In the genomic region with DNA sequence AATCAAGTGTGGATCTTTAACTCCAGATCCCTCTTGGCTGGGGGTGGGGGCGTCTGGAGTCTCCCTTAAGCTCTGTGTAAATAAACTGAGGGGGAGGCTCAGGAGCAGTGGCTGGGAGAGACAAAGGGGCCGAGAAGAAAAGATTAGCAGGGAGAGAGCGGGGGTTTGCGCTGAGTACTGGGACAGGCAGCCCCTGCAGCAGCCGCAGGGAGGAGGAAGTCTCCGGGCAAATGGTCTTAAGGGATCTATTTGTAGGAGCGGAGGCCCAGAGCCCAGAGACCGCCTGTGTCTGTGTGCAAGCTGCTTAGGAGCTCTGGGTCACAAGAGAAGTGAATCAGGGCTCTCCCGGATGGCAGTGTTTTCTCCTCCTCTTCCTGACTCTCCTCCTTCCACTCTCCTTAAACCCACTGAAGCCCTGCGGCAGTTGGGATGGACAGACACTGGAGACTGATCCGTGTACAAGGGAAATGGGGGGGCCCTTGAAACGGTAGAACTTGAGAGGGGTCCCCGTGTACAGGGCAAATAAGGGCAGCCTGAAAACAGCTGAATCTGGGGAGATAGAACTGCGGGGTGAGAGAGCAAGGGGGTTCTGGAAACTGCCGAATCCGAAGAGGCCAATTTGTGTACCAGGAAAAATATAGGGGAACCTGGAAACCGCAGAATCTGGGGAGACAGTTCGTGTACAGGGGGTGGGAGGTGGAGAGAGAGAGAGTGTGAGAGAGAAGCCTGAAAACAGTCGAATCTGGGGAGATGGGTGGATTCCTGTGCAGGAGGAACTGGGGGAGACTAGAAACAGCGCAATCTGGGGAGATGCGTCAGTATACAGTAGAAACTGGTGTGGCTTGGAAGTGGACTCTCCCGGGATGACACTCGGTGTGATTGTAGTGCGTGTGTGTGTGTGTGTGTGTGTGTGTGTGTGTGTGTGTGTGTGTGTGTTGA, we compare ENCODE assay signal across 8 mouse cellular contexts. TPM values are rescaled to one million over a fixed set of nuclear protein-coding genes. Genes with fewer than 3 reads are reported as not detected.
DNase-seq lines count a peak whose midpoint lies in the region; ATAC-seq and TF ChIP-seq lines count a peak whose summit lies in the region.

No protein-coding gene starts in this region.

- peaks cover 28% of the 10 kb centered on the region for H3K4me1 ChIP-seq in heart, embryonic 11.5 days (ENCODE audit: control insufficient read depth, insufficient read depth, low read length)
- H3K4me1 ChIP-seq in ES-Bruce4 (ENCODE audit: control insufficient read depth, insufficient read depth, low read length), result peaks cover 4% of the 10 kb centered on the region
- peaks cover 62% of the 10 kb centered on the region for H3K4me1 ChIP-seq in forebrain, embryonic 12.5 days
- peaks cover 86% of the 10 kb centered on the region for H3K4me1 ChIP-seq in midbrain, embryonic 10.5 days
- 0 out of 2 replicates have a peak, but pooled peaks cover 2% of the 10 kb centered on the region for H3K4me1 ChIP-seq in stomach, postnatal 0 days (replicated peaks; ENCODE audit: control insufficient read depth, insufficient read depth)

- DNase-seq in heart, adult 11 months, result no peak
- DNase-seq in midbrain, embryonic 10.5 days (ENCODE audit: low spot score), result peak; percentile 86
- peak; percentile 25 for DNase-seq in stomach, postnatal 0 days (ENCODE audit: low spot score)
- no peak for DNase-seq in layer of hippocampus, adult 9-10 months (ENCODE audit: low spot score)

- peak overlapping the region; percentile 8 for H3K4me3 ChIP-seq in heart, embryonic 11.5 days (ENCODE audit: low read depth, low read length)
- peak overlapping the region; percentile 41 for H3K4me3 ChIP-seq in ES-Bruce4 (ENCODE audit: low read depth, low read length)
- peak overlapping the region; percentile 14 for H3K4me3 ChIP-seq in forebrain, embryonic 12.5 days (replicated peaks)
- peak overlapping the region; percentile 57 for H3K4me3 ChIP-seq in midbrain, embryonic 10.5 days
- H3K4me3 ChIP-seq in stomach, postnatal 0 days (ENCODE audit: low read depth, low read length), result no peak overlapping the region

- no peaks in the 10 kb centered on the region for H3K9me3 ChIP-seq in heart, embryonic 11.5 days (replicated peaks; ENCODE audit: control insufficient read depth, low read length)
- no peaks in the 10 kb centered on the region for H3K9me3 ChIP-seq in ES-Bruce4 (replicated peaks; ENCODE audit: control insufficient read depth, insufficient read depth, low read length, poor library complexity, severe bottlenecking)
- H3K9me3 ChIP-seq in forebrain, embryonic 12.5 days, result no peaks in the 10 kb centered on the region
- no peaks in the 10 kb centered on the region for H3K9me3 ChIP-seq in midbrain, embryonic 10.5 days (replicated peaks)
- no peaks in the 10 kb centered on the region for H3K9me3 ChIP-seq in stomach, postnatal 0 days (ENCODE audit: control insufficient read depth, low read length)

- H3K27me3 ChIP-seq in heart, embryonic 11.5 days (ENCODE audit: control insufficient read depth, insufficient read depth, low read length), result peaks cover 12% of the 10 kb centered on the region
- H3K27me3 ChIP-seq in ES-Bruce4 (ENCODE audit: control insufficient read depth, insufficient read depth, low read length, poor library complexity, severe bottlenecking), result no peaks in the 10 kb centered on the region
- no peaks in the 10 kb centered on the region for H3K27me3 ChIP-seq in forebrain, embryonic 12.5 days
- H3K27me3 ChIP-seq in midbrain, embryonic 10.5 days (ENCODE audit: low read depth, poor library complexity, severe bottlenecking), result no peaks in the 10 kb centered on the region
- no peaks in the 10 kb centered on the region for H3K27me3 ChIP-seq in stomach, postnatal 0 days (ENCODE audit: control insufficient read depth, insufficient read depth, low read length)

- H3K27ac ChIP-seq in heart, embryonic 11.5 days (ENCODE audit: low read depth, low read length), result peak overlapping the region; percentile 59
- H3K27ac ChIP-seq in ES-Bruce4 (ENCODE audit: insufficient read depth, low read length), result peak overlapping the region; percentile 40; the same call in 1 of the 2 replicates
- H3K27ac ChIP-seq in forebrain, embryonic 12.5 days, result peak overlapping the region; percentile 100
- H3K27ac ChIP-seq in midbrain, embryonic 10.5 days (replicated peaks), result peak overlapping the region; percentile 99
- H3K27ac ChIP-seq in stomach, postnatal 0 days (replicated peaks), result no peak overlapping the region

- H3K36me3 ChIP-seq in heart, embryonic 11.5 days (ENCODE audit: control insufficient read depth, insufficient read depth, low read length), result no peaks in the 10 kb centered on the region
- H3K36me3 ChIP-seq in ES-Bruce4 (ENCODE audit: control insufficient read depth, insufficient read depth, low read length, poor library complexity, severe bottlenecking), result no peaks in the 10 kb centered on the region
- no peaks in the 10 kb centered on the region for H3K36me3 ChIP-seq in forebrain, embryonic 12.5 days (replicated peaks)
- no peaks in the 10 kb centered on the region for H3K36me3 ChIP-seq in midbrain, embryonic 10.5 days
- no peaks in the 10 kb centered on the region for H3K36me3 ChIP-seq in stomach, postnatal 0 days (ENCODE audit: control insufficient read depth, insufficient read depth, low read length)

- TF ChIP-seq EP300 in ES-Bruce4 (IDR thresholded peaks at IDR 0.05; ENCODE audit: insufficient read depth, low read depth, low read length), result no peak
- no peak for TF ChIP-seq EP300 in stomach, postnatal 0 days (optimal IDR thresholded peaks at IDR 0.05)

- 11% methylated on average over 24 of the region's 24 CpGs for WGBS in heart, embryonic 11.5 days (ENCODE audit: insufficient replicate concordance)
- 2% methylated on average over 24 of the region's 24 CpGs for WGBS in forebrain, embryonic 12.5 days
- 2% methylated on average over 24 of the region's 24 CpGs for WGBS in midbrain, embryonic 10.5 days
- 19% methylated on average over 24 of the region's 24 CpGs for WGBS in stomach, postnatal 0 days

- H3K9ac ChIP-seq in heart, embryonic 11.5 days (ENCODE audit: low read depth, low read length), result peak overlapping the region; percentile 16; the same call in 1 of the 2 replicates
- peak overlapping the region; percentile 77 for H3K9ac ChIP-seq in ES-Bruce4 (ENCODE audit: low read depth, poor library complexity, severe bottlenecking)
- H3K9ac ChIP-seq in forebrain, embryonic 12.5 days, result peak overlapping the region; percentile 62
- H3K9ac ChIP-seq in stomach, postnatal 0 days (ENCODE audit: low read length), result 0 out of 2 replicates have a peak overlapping the region, but pooled peaks have one; percentile 23

- TF ChIP-seq POLR2A in ES-Bruce4 (IDR thresholded peaks at IDR 0.05; ENCODE audit: insufficient read depth, low read length), result no peak

- H3K4me2 ChIP-seq in heart, embryonic 11.5 days, result peak overlapping the region; percentile 41
- H3K4me2 ChIP-seq in forebrain, embryonic 12.5 days, result peak overlapping the region; percentile 46
- 0 out of 2 replicates have a peak overlapping the region, but pooled peaks have one; percentile 5 for H3K4me2 ChIP-seq in stomach, postnatal 0 days (replicated peaks; ENCODE audit: low read depth)

- TF ChIP-seq CTCF in ES-Bruce4 (IDR thresholded peaks at IDR 0.05; ENCODE audit: low read depth, low read length), result no peak
- no peak for TF ChIP-seq CTCF in stomach, postnatal 0 days (IDR thresholded peaks at IDR 0.05; ENCODE audit: low read depth)

- no peak for ATAC-seq in heart, embryonic 11.5 days (replicated peaks; ENCODE audit: insufficient number of reproducible peaks, low FRiP score, low TSS enrichment)
- ATAC-seq in forebrain, embryonic 12.5 days (ENCODE audit: low FRiP score), result peak; percentile 17
- ATAC-seq in stomach, postnatal 0 days (ENCODE audit: low FRiP score, low TSS enrichment), result no peak
- no peak for ATAC-seq in CD4-positive, CD25-positive, alpha-beta regulatory T cell, adult 4 months

RNA-seq across cellular contexts. Expression of a gene that starts 23.0 kb away (rescaled TPM):
- polyA plus RNA-seq in heart, embryonic 11.5 days (2014; fragmentation: Nextera tagmentation; extraction: Ambion mirVana), result 102 and 105 TPM in 2 replicates
- polyA plus RNA-seq in ES-Bruce4 (2011; ENCODE audit: insufficient read depth, insufficient read length, low read depth, missing spikeins), result 23.9 and 26.2 TPM in 2 replicates
- polyA plus RNA-seq in forebrain, embryonic 12.5 days (2016; fragmentation: Nextera tagmentation; extraction: Ambion mirVana), result 22.9 and 27.8 TPM in 2 replicates
- 44.9 and 46.1 TPM in 2 replicates for polyA plus RNA-seq in midbrain, embryonic 10.5 days (2016; fragmentation: Nextera tagmentation; extraction: Ambion mirVana)
- 84.7 and 95.1 TPM in 2 replicates for polyA plus RNA-seq in stomach, postnatal 0 days (2015; fragmentation: Nextera tagmentation; extraction: Ambion mirVana)
- polyA plus RNA-seq in CD4-positive, CD25-positive, alpha-beta regulatory T cell, adult 4 months (2017; shearing (Covaris generic)), result not detected

RNA-seq across cellular contexts. Expression of a gene that starts 42.9 kb away (rescaled TPM):
- 36.5 and 44.0 TPM in 2 replicates for polyA plus RNA-seq in heart, embryonic 11.5 days (2014; fragmentation: Nextera tagmentation; extraction: Ambion mirVana)
- 181 and 194 TPM in 2 replicates for polyA plus RNA-seq in ES-Bruce4 (2011; ENCODE audit: insufficient read depth, insufficient read length, low read depth, missing spikeins)
- 72.8 and 76.0 TPM in 2 replicates for polyA plus RNA-seq in forebrain, embryonic 12.5 days (2016; fragmentation: Nextera tagmentation; extraction: Ambion mirVana)
- 71.9 and 78.0 TPM in 2 replicates for polyA plus RNA-seq in midbrain, embryonic 10.5 days (2016; fragmentation: Nextera tagmentation; extraction: Ambion mirVana)
- 32.4 and 35.6 TPM in 2 replicates for polyA plus RNA-seq in stomach, postnatal 0 days (2015; fragmentation: Nextera tagmentation; extraction: Ambion mirVana)
- polyA plus RNA-seq in CD4-positive, CD25-positive, alpha-beta regulatory T cell, adult 4 months (2017; shearing (Covaris generic)), result 10 to 100 TPM; 21.3 to 26.1 TPM

RNA-seq across cellular contexts. Expression of a gene that starts 43.6 kb away (rescaled TPM):
- polyA plus RNA-seq in heart, embryonic 11.5 days (2014; fragmentation: Nextera tagmentation; extraction: Ambion mirVana), result 52.5 and 60.2 TPM in 2 replicates
- polyA plus RNA-seq in ES-Bruce4 (2011; ENCODE audit: insufficient read depth, insufficient read length, low read depth, missing spikeins), result 93.3 and 109 TPM in 2 replicates
- 102 and 106 TPM in 2 replicates for polyA plus RNA-seq in forebrain, embryonic 12.5 days (2016; fragmentation: Nextera tagmentation; extraction: Ambion mirVana)
- polyA plus RNA-seq in midbrain, embryonic 10.5 days (2016; fragmentation: Nextera tagmentation; extraction: Ambion mirVana), result 116 and 120 TPM in 2 replicates
- 61.7 and 64.9 TPM in 2 replicates for polyA plus RNA-seq in stomach, postnatal 0 days (2015; fragmentation: Nextera tagmentation; extraction: Ambion mirVana)
- polyA plus RNA-seq in CD4-positive, CD25-positive, alpha-beta regulatory T cell, adult 4 months (2017; shearing (Covaris generic)), result 100 to 1,000 TPM in 1 of 2 experiments, 10 to 100 TPM in 1; 82.3 to 119 TPM

RNA-seq across cellular contexts. Expression of a gene that starts 55.2 kb away (rescaled TPM):
- polyA plus RNA-seq in heart, embryonic 11.5 days (2014; fragmentation: Nextera tagmentation; extraction: Ambion mirVana), result 0.23 and 0.50 TPM in 2 replicates
- polyA plus RNA-seq in ES-Bruce4 (2011; ENCODE audit: insufficient read depth, insufficient read length, low read depth, missing spikeins), result 10.9 and 11.1 TPM in 2 replicates
- 0.58 and 0.60 TPM in 2 replicates for polyA plus RNA-seq in forebrain, embryonic 12.5 days (2016; fragmentation: Nextera tagmentation; extraction: Ambion mirVana)
- polyA plus RNA-seq in midbrain, embryonic 10.5 days (2016; fragmentation: Nextera tagmentation; extraction: Ambion mirVana), result 0.04 and 0.05 TPM in 2 replicates
- 112 and 116 TPM in 2 replicates for polyA plus RNA-seq in stomach, postnatal 0 days (2015; fragmentation: Nextera tagmentation; extraction: Ambion mirVana)
- polyA plus RNA-seq in CD4-positive, CD25-positive, alpha-beta regulatory T cell, adult 4 months (2017; shearing (Covaris generic)), result 1 to 10 TPM in 1 of 2 experiments, under 1 TPM in 1; 0.48 to 1.5 TPM

Comparison
In these comparisons a context has a peak if more than half of its experiments do, and no peak if none do; other contexts are left out.
1. H3K9ac ChIP-seq: peak in every context shown above with its lines; median percentile 77 in ES-Bruce4; 62 in forebrain, embryonic 12.5 days; 23 in stomach, postnatal 0 days; 16 in heart, embryonic 11.5 days.
2. DNase-seq: peak in midbrain, embryonic 10.5 days (single experiment) and stomach, postnatal 0 days (single experiment); none in heart, adult 11 months (single experiment) and layer of hippocampus, adult 9-10 months (single experiment).
3. RNA of a gene that starts 23.0 kb away (polyA plus RNA-seq): 102 to 105 TPM in heart, embryonic 11.5 days, 84.7 to 95.1 TPM in stomach, postnatal 0 days, 44.9 to 46.1 TPM in midbrain, embryonic 10.5 days, 22.9 to 27.8 TPM in forebrain, embryonic 12.5 days and 23.9 to 26.2 TPM in ES-Bruce4; not detected in CD4-positive, CD25-positive, alpha-beta regulatory T cell, adult 4 months; every median in the first group is over 10 times any median in the second.
4. Peak in every context shown above with its lines, with median percentiles within 50 percentile points of each other: H3K4me2 ChIP-seq.